Mouse (Mus musculus) forebrain, embryonic 14.5 days (tissue): ENCODE measurements at regions not wholly inside any gene's neighbourhood (a gene's known extent, or its start where the extent isn't known, plus 50 kb on each side); places are given as distances from the start of the nearest gene placed in this dataset.

Experiments used
- ATAC-seq: fragments of 200-750 bp; cut with Nextera tagmentation; 2 replicates; pipeline ENCODE4 v1.8.0; 2017; ENCODE audit warnings: mild to moderate bottlenecking, moderate library complexity
- DNase-seq: peaks from one replicate; pipeline ENCODE4 v3.0.0-alpha.2; 2015; ENCODE audit warnings: low spot score
- H3K27ac ChIP-seq: fragments of 300-500 bp; sonication (generic); 2 replicates; pipeline ENCODE4 v1.5.1; 2014; ENCODE audit warnings: low read depth, mild to moderate bottlenecking, control low read depth, low read length, moderate library complexity
- H3K27me3 ChIP-seq: fragments of 300-500 bp; sonication (generic); replicated peaks from 2 replicates; pipeline ENCODE4 v1.6.1; 2014; ENCODE audit warnings: low read length, control low read depth, mixed read lengths; ENCODE audit not compliant: control insufficient read depth, insufficient read depth
- H3K36me3 ChIP-seq: fragments of 300-500 bp; sonication (generic); 2 replicates; pipeline ENCODE4 v1.6.1; 2014; ENCODE audit warnings: low read length, control low read depth; ENCODE audit not compliant: control insufficient read depth, insufficient read depth
- H3K4me1 ChIP-seq: fragments of 300-500 bp; sonication (generic); 2 replicates; pipeline ENCODE4 v1.6.1; 2014; ENCODE audit warnings: antibody characterized with exemption, low read length, control low read depth; ENCODE audit not compliant: control insufficient read depth, insufficient read depth
- H3K4me2 ChIP-seq: fragments of 300-500 bp; sonication (generic); 2 replicates; pipeline ENCODE4 v1.6.1; 2014; ENCODE audit warnings: mild to moderate bottlenecking, control low read depth, low read length
- H3K4me3 ChIP-seq: fragments of 300-500 bp; sonication (generic); 2 replicates; pipeline ENCODE4 v1.5.1; 2014; ENCODE audit warnings: low read depth, low read length, control low read depth
- H3K9ac ChIP-seq: fragments of 300-500 bp; sonication (generic); 2 replicates; pipeline ENCODE4 v1.6.1; 2014; ENCODE audit warnings: mild to moderate bottlenecking, low read length, control low read depth, moderate library complexity
- H3K9me3 ChIP-seq: fragments of 300-500 bp; sonication (generic); replicated peaks from 2 replicates; pipeline ENCODE4 v1.6.1; 2016; ENCODE audit warnings: low read length, control low read depth, mixed read lengths; ENCODE audit not compliant: control insufficient read depth
- WGBS: fragments of 180-500 bp; shearing (Covaris S2); extraction: QIAGEN DNeasy Blood & Tissue Kit; methylation state at CpG from one replicate; pipeline ENCODE4 v1.1.7; 2014; 5-methylcytosine and 5-hydroxymethylcytosine counted together

DNA sequence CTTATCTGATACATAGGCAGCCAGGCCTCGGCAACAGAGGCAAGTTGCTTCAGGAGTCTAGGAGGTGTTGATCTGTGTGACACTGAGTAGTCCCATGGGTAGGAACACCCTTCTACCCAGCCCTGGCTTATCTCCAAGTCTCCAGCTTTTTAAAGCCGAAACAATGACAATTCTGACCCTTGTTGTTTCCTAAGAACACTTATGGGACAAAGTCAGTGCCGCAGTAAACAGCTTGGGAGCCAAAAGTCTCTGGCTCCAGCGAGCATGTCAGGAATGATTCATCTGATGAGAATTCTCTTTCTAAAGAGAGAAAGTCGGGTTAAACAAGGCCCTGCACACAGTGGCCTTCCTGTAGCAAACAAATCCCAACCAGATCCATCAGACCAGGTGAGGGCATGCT, 234.0 kb upstream of the Zfp637 start:
- WGBS, result 75% methylated on average over 5 of the region's 5 CpGs
- Histone ChIP-seq H3K36me3 (no peaks in the 10 kb centered on the region), H3K4me1 (no peaks in the 10 kb centered on the region), H3K27me3 (no peaks in the 10 kb centered on the region), H3K4me2 (no peak overlapping the region), H3K9ac (no peak overlapping the region), H3K27ac (no peak overlapping the region), H3K4me3 (no peak overlapping the region), H3K9me3 (no peaks in the 10 kb centered on the region; the same call in 1 of the 2 replicates)
- DNase-seq (no peak), ATAC-seq (no peak)

DNA sequence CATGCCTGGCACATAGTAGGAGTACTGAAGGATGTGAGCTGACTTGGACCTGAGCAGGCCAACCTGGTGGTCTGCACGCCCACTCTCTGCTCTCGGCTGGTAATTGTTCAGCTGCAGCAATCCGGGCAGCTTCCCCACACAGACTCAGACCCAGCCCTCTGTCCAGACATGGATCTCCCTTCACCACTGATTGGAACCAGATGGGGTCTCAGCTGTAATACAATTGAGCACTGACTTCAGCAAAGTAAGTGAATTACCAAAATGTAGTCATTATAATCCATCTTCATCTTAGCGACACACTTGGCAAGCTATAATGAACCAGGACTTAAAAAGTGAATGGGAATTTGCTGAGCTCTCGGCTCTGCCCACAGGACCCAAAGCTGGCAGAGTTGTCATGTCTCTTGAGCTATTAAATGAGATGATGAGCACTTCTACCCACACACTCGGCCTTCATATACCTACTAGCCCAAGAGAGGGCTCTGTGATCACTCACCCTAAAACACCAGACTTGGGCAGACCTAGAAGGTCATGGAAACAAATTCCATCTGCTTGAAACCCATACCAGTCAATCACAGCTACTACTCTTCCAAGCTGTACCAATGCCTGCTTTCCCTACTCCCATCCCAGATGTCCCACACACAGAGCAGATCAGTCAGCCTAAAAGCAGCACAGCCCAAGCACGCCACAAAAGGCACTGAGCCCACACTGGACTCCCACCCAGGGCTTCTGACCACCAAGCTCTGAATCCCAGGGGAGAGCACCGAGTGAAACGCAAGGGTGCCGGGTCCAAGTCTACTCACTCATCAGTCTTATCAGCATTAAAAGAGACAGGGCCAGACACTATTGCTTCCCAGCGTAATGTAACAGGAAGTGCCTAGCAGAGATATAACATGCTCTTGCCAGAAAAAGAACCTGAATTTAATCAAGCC, 231.2 kb upstream of the Zfp637 start:
- no peak overlapping the region for H3K27ac ChIP-seq
- H3K4me1 ChIP-seq, result no peaks in the 10 kb centered on the region
- no peak overlapping the region for H3K9ac ChIP-seq
- 87% methylated on average over 11 of the region's 11 CpGs for WGBS
- H3K4me3 ChIP-seq, result no peak overlapping the region
- DNase-seq (no peak), ATAC-seq (no peak)
- no peak overlapping the region for H3K4me2 ChIP-seq
- H3K27me3 ChIP-seq, result no peaks in the 10 kb centered on the region
- no peaks in the 10 kb centered on the region for H3K36me3 ChIP-seq
- H3K9me3 ChIP-seq, result no peaks in the 10 kb centered on the region; the same call in 1 of the 2 replicates

DNA sequence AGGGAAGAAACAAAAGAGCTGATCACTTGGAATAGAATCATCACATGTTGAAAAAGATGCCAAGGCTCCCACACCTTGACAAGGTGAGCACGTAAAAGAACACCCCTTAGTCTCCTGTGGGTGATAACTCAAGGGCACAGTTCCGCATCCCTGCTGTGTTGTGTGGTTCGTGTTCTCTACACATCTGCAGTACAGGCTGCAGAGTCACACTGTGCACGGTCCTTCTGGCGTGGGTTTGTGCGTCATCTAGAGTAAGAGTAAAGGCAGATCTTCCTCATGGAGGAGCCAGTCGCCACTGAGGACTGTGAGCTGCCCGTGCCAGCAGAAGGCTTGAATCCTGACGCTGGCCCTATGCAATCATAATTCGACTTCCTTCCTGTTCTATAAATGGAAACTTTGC, 229.7 kb upstream of the Zfp637 start:
- DNase-seq, result no peak
- no peaks in the 10 kb centered on the region for H3K4me1 ChIP-seq
- no peak overlapping the region for H3K4me2 ChIP-seq
- no peaks in the 10 kb centered on the region for H3K36me3 ChIP-seq
- no peak for ATAC-seq
- H3K27ac ChIP-seq, result no peak overlapping the region
- 94% methylated on average over 10 of the region's 10 CpGs for WGBS
- H3K27me3 ChIP-seq, result no peaks in the 10 kb centered on the region
- H3K9ac ChIP-seq, result no peak overlapping the region
- no peaks in the 10 kb centered on the region; the same call in 1 of the 2 replicates for H3K9me3 ChIP-seq
- H3K4me3 ChIP-seq, result no peak overlapping the region

DNA sequence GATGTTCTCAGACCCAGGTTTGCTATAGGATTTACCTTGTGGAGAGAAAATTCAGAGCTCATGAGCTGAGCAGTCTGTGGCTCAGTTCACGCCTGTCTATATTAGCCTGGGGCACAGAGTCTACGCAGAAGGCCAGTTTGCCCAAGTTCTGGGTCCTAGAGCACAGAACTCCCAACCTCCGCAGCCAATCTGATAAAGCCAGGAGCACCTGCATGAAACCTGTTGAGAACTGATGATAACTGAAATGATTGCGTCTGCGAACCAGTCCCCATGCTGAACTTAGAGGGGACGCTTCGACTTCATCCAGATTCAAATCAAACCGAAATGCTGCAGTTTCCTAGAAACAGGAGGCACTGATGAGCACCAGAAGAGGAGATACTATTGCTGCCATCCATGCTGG, 229.0 kb upstream of the Zfp637 start:
- WGBS, result 95% methylated on average over 8 of the region's 8 CpGs

DNA sequence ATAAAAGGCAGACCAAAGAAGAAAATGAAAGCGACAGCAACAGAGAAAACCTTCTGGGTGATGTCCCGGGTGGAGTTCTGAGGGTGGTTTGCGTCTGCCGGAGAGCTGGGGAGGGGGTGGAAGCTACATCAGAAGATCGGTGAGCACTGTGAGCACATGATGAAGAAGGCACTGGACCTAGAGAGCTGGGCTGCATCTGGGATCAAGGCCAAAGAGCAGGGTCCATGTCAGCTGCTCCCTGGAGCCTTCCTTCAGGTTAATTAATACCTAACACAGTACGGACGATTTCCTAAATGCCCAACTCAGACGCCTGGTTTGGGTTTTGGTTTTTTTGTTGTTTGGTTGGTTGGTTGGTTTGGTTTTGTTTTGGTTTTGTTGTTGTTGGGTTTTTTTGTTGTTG, 228.6 kb upstream of the Zfp637 start:
- WGBS, result 89% methylated on average over 8 of the region's 8 CpGs
- Histone ChIP-seq H3K27ac (no peak overlapping the region), H3K4me2 (no peak overlapping the region)

More for the DNA sequence above, 229.0 kb upstream of the Zfp637 start:
- no peak overlapping the region for H3K9ac ChIP-seq
- no peak overlapping the region for H3K27ac ChIP-seq
- ATAC-seq (no peak), DNase-seq (no peak)
- H3K4me2 ChIP-seq, result no peak overlapping the region
- no peaks in the 10 kb centered on the region for H3K27me3 ChIP-seq
- no peaks in the 10 kb centered on the region for H3K36me3 ChIP-seq
- H3K9me3 ChIP-seq, result no peaks in the 10 kb centered on the region; the same call in 1 of the 2 replicates
- no peak overlapping the region for H3K4me3 ChIP-seq
- no peaks in the 10 kb centered on the region for H3K4me1 ChIP-seq

DNA sequence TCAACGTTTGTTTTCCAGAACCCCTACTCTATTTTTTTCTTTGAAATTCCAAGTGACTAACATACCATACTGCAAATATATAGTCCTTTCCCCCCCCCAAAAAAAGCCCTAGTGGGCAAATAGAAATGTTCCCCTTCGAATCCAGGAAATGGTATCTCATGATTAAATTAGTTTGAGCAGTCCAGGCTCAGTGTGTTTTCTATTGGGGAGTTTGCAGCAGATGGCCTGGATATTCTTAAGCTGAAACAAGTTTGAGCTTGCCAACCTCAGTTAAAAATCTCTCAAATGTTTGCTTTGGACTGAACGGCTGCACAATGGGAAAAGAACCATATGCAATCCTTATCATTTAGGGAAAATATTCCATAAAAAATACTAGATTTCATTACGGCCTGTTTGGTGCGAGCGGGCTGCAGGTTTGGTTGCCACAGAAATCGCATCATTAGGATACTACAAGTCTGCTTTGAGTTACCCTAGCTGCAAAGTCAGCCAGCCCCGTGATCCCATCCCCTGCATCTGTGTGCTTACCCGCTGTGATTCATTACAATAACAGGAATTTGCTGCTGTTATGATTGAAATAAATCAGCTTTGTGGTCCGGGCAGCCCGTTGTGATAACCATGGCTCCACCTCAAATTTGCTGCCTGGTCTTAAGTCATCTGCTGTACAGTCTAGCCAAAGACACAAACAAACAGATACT, 227.2 kb upstream of the Zfp637 start:
- H3K36me3 ChIP-seq, result no peaks in the 10 kb centered on the region
- no peak for ATAC-seq
- no peaks in the 10 kb centered on the region for H3K9me3 ChIP-seq
- H3K9ac ChIP-seq, result no peak overlapping the region
- no peaks in the 10 kb centered on the region for H3K4me1 ChIP-seq
- H3K27me3 ChIP-seq, result no peaks in the 10 kb centered on the region
- H3K27ac ChIP-seq, result no peak overlapping the region
- peak; percentile 11 for DNase-seq
- no peak overlapping the region for H3K4me2 ChIP-seq
- WGBS, result 76% methylated on average over 11 of the region's 11 CpGs
- no peak overlapping the region for H3K4me3 ChIP-seq

More for the DNA sequence above, 228.6 kb upstream of the Zfp637 start:
- Histone ChIP-seq H3K36me3 (no peaks in the 10 kb centered on the region), H3K4me3 (no peak overlapping the region), H3K27me3 (no peaks in the 10 kb centered on the region), H3K4me1 (no peaks in the 10 kb centered on the region), H3K9me3 (no peaks in the 10 kb centered on the region; the same call in 1 of the 2 replicates), H3K9ac (no peak overlapping the region)
- ATAC-seq (no peak), DNase-seq (no peak)

DNA sequence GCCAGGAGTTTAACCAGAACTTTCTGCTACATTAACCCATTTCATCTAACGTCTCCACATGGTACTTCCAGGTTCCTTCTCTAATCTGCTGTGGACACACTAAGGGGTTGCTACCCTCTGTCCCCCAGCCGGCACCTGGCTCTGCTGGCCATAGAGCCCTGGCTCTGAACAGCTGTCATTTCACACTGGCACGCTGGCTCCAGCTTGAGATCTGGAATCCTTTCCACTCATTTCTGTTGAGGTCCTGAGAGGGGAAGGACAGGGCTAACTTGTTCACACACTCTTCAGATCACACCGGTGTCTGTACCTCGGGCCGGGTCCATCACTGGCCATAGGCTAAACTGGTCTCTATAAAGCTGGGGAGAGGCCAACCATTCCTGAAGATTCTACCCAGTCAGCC, 226.6 kb upstream of the Zfp637 start:
- Histone ChIP-seq H3K27me3 (no peaks in the 10 kb centered on the region), H3K4me2 (no peak overlapping the region), H3K4me1 (no peaks in the 10 kb centered on the region), H3K9ac (no peak overlapping the region), H3K36me3 (no peaks in the 10 kb centered on the region), H3K9me3 (no peaks in the 10 kb centered on the region), H3K27ac (no peak overlapping the region), H3K4me3 (no peak overlapping the region)
- DNase-seq (no peak), ATAC-seq (no peak)
- WGBS, result 91% methylated on average over 6 of the region's 6 CpGs

DNA sequence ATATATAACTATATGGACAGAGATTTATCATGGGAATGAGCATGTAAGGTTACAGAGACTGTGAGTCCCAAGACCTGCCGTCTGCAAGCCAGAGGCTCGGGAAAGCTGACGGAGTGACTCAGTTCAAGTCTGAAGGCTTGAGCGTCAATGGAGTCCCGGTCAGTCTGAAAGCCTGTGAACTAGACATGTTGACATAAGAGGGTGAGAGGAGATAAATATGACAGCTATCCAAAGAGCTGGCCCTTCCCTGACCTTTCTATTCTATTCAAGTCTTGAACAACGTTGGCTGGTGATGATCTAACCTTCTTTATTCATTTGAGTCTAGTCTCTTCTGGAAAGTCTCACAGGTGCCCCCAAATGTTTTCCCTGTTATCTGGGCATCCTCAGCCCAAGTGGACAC, 223.8 kb upstream of the Zfp637 start:
- Histone ChIP-seq H3K27me3 (no peaks in the 10 kb centered on the region), H3K9me3 (no peaks in the 10 kb centered on the region), H3K4me2 (no peak overlapping the region), H3K4me3 (no peak overlapping the region), H3K9ac (no peak overlapping the region), H3K36me3 (no peaks in the 10 kb centered on the region), H3K27ac (no peak overlapping the region), H3K4me1 (no peaks in the 10 kb centered on the region)
- no peak for DNase-seq
- 93% methylated on average over 6 of the region's 6 CpGs for WGBS
- ATAC-seq, result no peak

DNA sequence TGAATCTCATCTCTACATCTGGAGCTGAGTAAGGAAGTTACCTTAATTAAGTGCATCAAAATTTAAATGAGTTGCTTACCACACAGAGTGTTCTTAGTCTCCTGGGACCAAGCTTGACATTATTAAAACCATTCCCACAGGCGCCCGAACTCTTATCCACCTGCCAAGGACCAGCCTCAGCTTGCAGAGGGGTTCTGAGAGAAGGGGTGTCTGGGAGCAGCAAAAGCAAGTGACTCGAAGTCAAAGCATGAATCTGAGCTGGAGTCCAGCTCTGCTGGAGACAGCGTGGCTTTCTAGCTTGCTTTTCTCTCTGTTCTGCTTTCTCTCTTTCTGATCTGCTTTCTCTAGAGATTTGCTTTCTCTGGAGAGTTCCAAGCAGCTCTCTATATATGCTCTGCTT, 223.0 kb upstream of the Zfp637 start:
- H3K9me3 ChIP-seq, result no peaks in the 10 kb centered on the region
- H3K27ac ChIP-seq, result no peak overlapping the region
- ATAC-seq (no peak), DNase-seq (no peak)
- H3K27me3 ChIP-seq, result no peaks in the 10 kb centered on the region
- H3K4me3 ChIP-seq, result no peak overlapping the region
- H3K4me2 ChIP-seq, result no peak overlapping the region
- no peak overlapping the region for H3K9ac ChIP-seq
- no peaks in the 10 kb centered on the region for H3K4me1 ChIP-seq
- H3K36me3 ChIP-seq, result no peaks in the 10 kb centered on the region
- 80% methylated on average over 4 of the region's 4 CpGs for WGBS
